Mouse (Mus musculus) ES-Bruce4 (cell line): ENCODE measurements around the gene Crat. TPM values are rescaled to one million over a fixed set of nuclear protein-coding genes. Genes with fewer than 3 reads are reported as not detected.

ENCODE experiments used
- H3K27ac ChIP-seq: 2 replicates; pipeline ENCODE4 v1.5.1; 2012; ENCODE audit warnings: low read length, inconsistent platforms; ENCODE audit not compliant: insufficient read depth
- H3K27me3 ChIP-seq: 2 replicates; pipeline ENCODE4 v1.6.1; 2012; ENCODE audit warnings: mild to moderate bottlenecking, low read length, inconsistent platforms; ENCODE audit not compliant: control insufficient read depth, poor library complexity, insufficient read depth, severe bottlenecking
- H3K36me3 ChIP-seq: 2 replicates; pipeline ENCODE4 v1.6.1; 2012; ENCODE audit warnings: inconsistent platforms, mild to moderate bottlenecking, low read length, moderate library complexity; ENCODE audit not compliant: control insufficient read depth, poor library complexity, insufficient read depth, severe bottlenecking
- H3K4me1 ChIP-seq: one replicate; pipeline ENCODE4 v1.8.1; 2011; ENCODE audit warnings: low read length; ENCODE audit not compliant: control insufficient read depth, insufficient read depth
- H3K4me3 ChIP-seq: 2 replicates; pipeline ENCODE4 v1.5.1; 2011; ENCODE audit warnings: low read depth, mild to moderate bottlenecking, low read length
- H3K9ac ChIP-seq: 2 replicates; pipeline ENCODE4 v1.6.1; 2012; ENCODE audit warnings: low read depth, mild to moderate bottlenecking, inconsistent platforms; ENCODE audit not compliant: poor library complexity, severe bottlenecking
- H3K9me3 ChIP-seq: replicated peaks from 2 replicates; pipeline ENCODE4 v1.6.1; 2012; ENCODE audit warnings: mild to moderate bottlenecking, low read length, inconsistent platforms; ENCODE audit not compliant: control insufficient read depth, poor library complexity, insufficient read depth, severe bottlenecking
- CTCF ChIP-seq: IDR thresholded peaks from one replicate; pipeline ENCODE4 v1.8.1; 2011; ENCODE audit warnings: low read depth, low read length
- EP300 ChIP-seq: IDR thresholded peaks from 2 replicates; pipeline ENCODE4 v1.6.1; 2011; ENCODE audit warnings: low read depth, low read length; ENCODE audit not compliant: insufficient read depth
- POLR2A ChIP-seq: IDR thresholded peaks from one replicate; pipeline ENCODE4 v1.8.1; 2011; ENCODE audit warnings: low read length; ENCODE audit not compliant: insufficient read depth
- polyA plus RNA-seq: library from polyadenylated mRNA; stranded (reverse); fragments of >200 nt; gene quantifications from 2 replicates; pipeline ENCODE4 v1.2.4, GENCODE M21; 2011; ENCODE audit warnings: low read depth; ENCODE audit not compliant: missing spikeins, insufficient read depth, insufficient read length

Gene Crat
- polyA plus RNA-seq, 1 experiment: 8.9 TPM

DNA sequence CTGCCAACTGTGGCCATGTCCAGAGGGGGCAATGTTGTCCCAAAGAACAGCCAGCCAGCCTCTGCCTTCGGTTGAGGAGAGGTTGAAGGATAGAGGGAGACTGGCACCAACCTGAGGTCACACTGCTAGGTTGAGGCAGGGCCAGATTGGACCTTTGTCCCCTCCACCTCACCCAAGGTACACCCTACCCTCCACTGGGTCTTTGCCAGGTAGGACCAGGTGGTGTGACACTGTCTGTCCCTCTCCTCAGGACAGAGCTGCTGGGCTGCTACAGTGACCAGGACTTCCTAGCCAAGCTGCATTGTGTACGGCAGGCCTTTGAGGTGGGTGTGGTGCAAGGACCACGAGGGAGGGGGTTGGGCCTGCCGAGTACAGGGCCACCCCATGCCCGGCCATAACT, 37.9 kb downstream of the Crat start:
- H3K9me3 ChIP-seq: no peaks in the 10 kb centered on the region
- no peak for TF ChIP-seq CTCF
- TF ChIP-seq EP300: no peak
- no peak for TF ChIP-seq POLR2A
- H3K9ac ChIP-seq: no peak overlapping the region
- peaks cover 9% of the 10 kb centered on the region for H3K36me3 ChIP-seq
- no peaks in the 10 kb centered on the region for H3K4me1 ChIP-seq
- no peaks in the 10 kb centered on the region for H3K27me3 ChIP-seq
- H3K4me3 ChIP-seq: no peak overlapping the region
- no peak overlapping the region for H3K27ac ChIP-seq

DNA sequence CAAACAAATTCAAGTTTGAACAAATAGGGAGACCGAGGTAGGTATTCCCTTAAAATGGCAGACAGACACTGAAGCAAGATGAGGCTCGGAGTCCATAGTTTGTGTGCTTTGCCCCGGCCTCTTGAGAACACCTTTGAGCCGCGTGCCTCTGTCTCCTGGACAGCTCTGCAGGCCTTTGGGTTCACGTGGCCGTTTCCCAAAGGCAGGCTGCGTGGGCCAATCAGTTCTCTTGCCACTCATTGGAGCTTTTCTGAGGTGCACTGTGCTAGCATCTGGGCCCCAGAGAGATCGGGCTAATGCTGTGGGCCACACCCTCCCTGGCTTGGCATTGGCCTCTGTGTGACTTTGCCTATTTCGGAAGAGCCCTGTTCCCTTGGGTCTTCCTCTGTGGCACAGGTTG, 39.7 kb downstream of the Crat start:
- Histone ChIP-seq H3K4me3 (no peak overlapping the region), H3K9ac (no peak overlapping the region), H3K27ac (no peak overlapping the region), H3K27me3 (no peaks in the 10 kb centered on the region), H3K36me3 (peaks cover 6% of the 10 kb centered on the region), H3K4me1 (no peaks in the 10 kb centered on the region), H3K9me3 (no peaks in the 10 kb centered on the region)
- TF ChIP-seq CTCF (no peak), POLR2A (no peak), EP300 (no peak)

DNA sequence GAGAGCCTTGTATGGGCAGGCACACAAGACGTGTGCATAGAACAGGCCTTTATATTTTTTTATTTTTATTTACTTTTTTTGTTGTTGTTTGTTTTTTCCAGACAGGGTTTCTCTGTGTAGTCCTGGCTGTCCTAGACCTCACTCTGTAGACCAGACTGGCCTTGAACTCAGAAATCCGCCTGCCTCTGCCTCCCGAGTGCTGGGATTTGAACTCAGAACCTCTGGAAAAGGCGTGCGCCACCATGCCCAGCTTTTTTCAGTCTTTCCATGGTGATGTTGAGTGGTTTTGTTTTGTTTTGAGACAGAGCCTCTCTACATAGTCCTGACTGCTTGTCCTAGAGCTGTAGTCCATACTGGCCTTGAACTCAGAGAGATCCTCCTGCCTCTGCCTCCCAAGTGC, 42.9 kb downstream of the Crat start:
- H3K27me3 ChIP-seq: no peaks in the 10 kb centered on the region
- no peak for TF ChIP-seq EP300
- TF ChIP-seq CTCF: no peak
- no peak for TF ChIP-seq POLR2A
- no peaks in the 10 kb centered on the region for H3K9me3 ChIP-seq
- no peak overlapping the region for H3K4me3 ChIP-seq
- no peaks in the 10 kb centered on the region for H3K4me1 ChIP-seq
- H3K9ac ChIP-seq: no peak overlapping the region
- no peak overlapping the region for H3K27ac ChIP-seq
- peaks cover 10% of the 10 kb centered on the region for H3K36me3 ChIP-seq

DNA sequence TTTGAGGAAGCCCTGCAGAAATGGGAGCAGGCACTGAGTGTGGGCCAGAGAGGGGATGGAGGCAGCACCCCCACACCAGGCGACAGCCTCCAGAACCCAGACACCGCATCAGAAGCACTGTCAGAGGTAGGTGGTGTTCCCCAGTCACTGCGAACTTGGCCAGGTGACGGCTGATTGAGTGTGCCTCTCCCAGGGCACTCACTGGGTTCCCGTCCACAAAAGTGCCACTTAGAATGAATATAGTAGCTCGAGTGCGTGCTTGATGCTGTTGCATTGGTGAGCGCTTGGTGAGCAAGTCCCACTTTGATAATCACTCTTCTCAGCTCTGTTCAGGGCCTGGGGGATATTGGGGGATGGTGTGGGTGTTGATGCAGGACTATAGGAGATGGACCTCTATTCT, 44.1 kb downstream of the Crat start:
- Histone ChIP-seq H3K9ac (no peak overlapping the region), H3K27ac (no peak overlapping the region), H3K36me3 (peaks cover 10% of the 10 kb centered on the region), H3K27me3 (no peaks in the 10 kb centered on the region), H3K9me3 (no peaks in the 10 kb centered on the region), H3K4me3 (no peak overlapping the region), H3K4me1 (no peaks in the 10 kb centered on the region)
- no peak for TF ChIP-seq CTCF
- TF ChIP-seq EP300: no peak
- TF ChIP-seq POLR2A: no peak

DNA sequence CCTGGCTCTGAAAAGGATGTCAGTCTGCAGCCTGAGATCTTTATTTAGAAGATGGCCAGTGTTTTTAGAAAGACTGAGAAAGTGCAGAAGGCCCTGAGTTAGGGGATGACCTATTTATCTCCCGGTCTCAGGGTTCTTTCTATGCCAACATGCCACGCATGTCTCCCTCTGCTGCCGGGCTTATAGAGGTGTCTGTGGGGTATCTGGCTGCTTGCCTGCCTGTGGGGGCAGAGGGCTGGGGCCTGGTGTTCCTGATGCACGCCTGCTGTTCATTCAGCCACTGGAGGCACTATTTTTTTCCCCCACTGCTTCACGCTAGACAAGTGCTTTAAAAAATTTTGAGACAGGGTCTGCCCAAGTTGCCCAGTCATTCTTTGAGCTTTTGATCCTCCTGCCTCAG, 49.4 kb downstream of the Crat start:
- no peak for TF ChIP-seq POLR2A
- no peak for TF ChIP-seq CTCF
- no peak for TF ChIP-seq EP300

DNA sequence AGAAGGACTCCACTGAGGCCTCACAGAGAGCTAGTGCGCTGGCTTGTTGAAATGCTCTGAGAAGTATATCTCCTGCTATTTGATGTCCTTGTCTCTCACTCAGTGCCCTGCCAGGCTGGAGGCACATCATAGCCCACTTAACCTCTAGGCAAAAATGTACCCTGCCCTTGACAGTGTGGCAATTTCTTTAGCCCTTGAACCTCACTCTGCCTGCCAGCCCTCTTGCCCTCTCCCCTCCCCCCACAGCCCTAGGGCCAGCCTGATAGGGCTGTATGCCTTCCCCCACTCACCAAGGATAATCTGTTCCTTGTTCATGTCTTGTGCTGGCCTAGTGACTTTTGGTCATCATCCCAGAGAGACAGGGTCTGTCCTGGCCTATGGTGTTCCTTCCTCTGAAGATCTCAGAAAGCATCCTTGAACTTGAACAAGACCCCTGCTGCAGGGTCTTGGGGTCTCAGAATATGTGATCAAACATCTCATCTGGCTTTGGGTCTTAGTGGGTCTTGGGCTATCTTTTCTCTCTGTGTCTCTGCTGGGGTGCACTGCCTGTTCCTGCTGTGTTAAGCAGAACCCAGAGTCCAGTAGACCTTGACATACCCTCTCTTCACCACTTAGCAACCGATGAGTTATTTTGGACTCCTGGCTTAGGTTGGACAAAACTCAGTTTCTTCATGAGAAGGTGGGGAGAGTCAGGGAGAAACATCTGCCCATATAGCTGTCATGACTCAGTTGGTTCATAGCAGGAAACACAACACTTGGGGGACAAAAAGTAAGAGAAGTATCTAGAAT, 50.1 kb downstream of the Crat start:
- Histone ChIP-seq H3K27ac (no peak overlapping the region), H3K4me1 (no peaks in the 10 kb centered on the region), H3K36me3 (peaks cover 6% of the 10 kb centered on the region; the same call in 1 of the 2 replicates), H3K4me3 (no peak overlapping the region), H3K27me3 (no peaks in the 10 kb centered on the region), H3K9ac (no peak overlapping the region), H3K9me3 (no peaks in the 10 kb centered on the region)
- TF ChIP-seq CTCF: no peak
- TF ChIP-seq EP300: no peak
- no peak for TF ChIP-seq POLR2A

More for the DNA sequence above, 49.4 kb downstream of the Crat start:
- Histone ChIP-seq H3K36me3 (peaks cover 6% of the 10 kb centered on the region; the same call in 1 of the 2 replicates), H3K4me1 (no peaks in the 10 kb centered on the region), H3K9me3 (no peaks in the 10 kb centered on the region), H3K9ac (no peak overlapping the region), H3K27me3 (no peaks in the 10 kb centered on the region), H3K4me3 (no peak overlapping the region), H3K27ac (no peak overlapping the region)
